Mouse (Mus musculus) E14TG2a.4 (cell line): Measurements from ENCODE around the gene Sox5.
A peak's percentile ranks its signal among the peaks of the same experiment; 100 is the strongest.

Experiments
- CTCF ChIP-seq: conservative IDR thresholded peaks from 2 replicates; pipeline ENCODE4 v1.5.1; 2014; ENCODE audit warnings: low read length
- NANOG ChIP-seq: IDR thresholded peaks from 2 replicates; pipeline ENCODE4 v1.6.1; 2014; ENCODE audit warnings: borderline replicate concordance, low read length, mixed read lengths

- no peak for TF ChIP-seq CTCF
- TF ChIP-seq NANOG, result peak; percentile 38; the same call in 1 of the 2 replicates
These were observed 840.4 kb downstream of the Sox5 start for GRCm38 (mm10) chr6:143941291-143941785.
